Mouse (Mus musculus): ENCODE results near the gene Wwox.

Wwox gene

GRCm38 (mm10) chr8:114885026-114885592 is 445.7 kb downstream of the Wwox start:
- no peak for DNase-seq (ENCODE audit: extremely low spot score, low read depth, low spot score)

GRCm38 (mm10) chr8:114888388-114888787 is 448.9 kb downstream of the Wwox start:
- no peak for DNase-seq (ENCODE audit: extremely low spot score, low read depth, low spot score)

GRCm38 (mm10) chr8:114889578-114890374 is 450.3 kb downstream of the Wwox start:
- DNase-seq (ENCODE audit: extremely low spot score, low read depth, low spot score) = no peak

- no peak for DNase-seq (ENCODE audit: extremely low spot score, low read depth, low spot score)
These were observed 451.0 kb downstream of the Wwox start for GRCm38 (mm10) chr8:114890478-114890877.

- DNase-seq (ENCODE audit: extremely low spot score, low read depth, low spot score) = no peak
These were observed 451.8 kb downstream of the Wwox start for GRCm38 (mm10) chr8:114891252-114891651.

GRCm38 (mm10) chr8:114897432-114897831 is 458.0 kb downstream of the Wwox start:
- no peak for DNase-seq (ENCODE audit: extremely low spot score, low read depth, low spot score)

- no peak for DNase-seq (ENCODE audit: extremely low spot score, low read depth, low spot score)
These were observed 459.7 kb downstream of the Wwox start for GRCm38 (mm10) chr8:114899157-114899556.

- no peak for DNase-seq (ENCODE audit: extremely low spot score, low read depth, low spot score)
These were observed 463.1 kb downstream of the Wwox start for GRCm38 (mm10) chr8:114902584-114902983.

- DNase-seq (ENCODE audit: extremely low spot score, low read depth, low spot score) = no peak
These were observed 468.6 kb downstream of the Wwox start for GRCm38 (mm10) chr8:114908086-114908485.

GRCm38 (mm10) chr8:114908589-114908988 is 469.1 kb downstream of the Wwox start:
- DNase-seq (ENCODE audit: extremely low spot score, low read depth, low spot score) = no peak

- no peak for DNase-seq (ENCODE audit: extremely low spot score, low read depth, low spot score)
These were observed 469.7 kb downstream of the Wwox start for GRCm38 (mm10) chr8:114909146-114909545.

GRCm38 (mm10) chr8:114911031-114911580 is 471.7 kb downstream of the Wwox start:
- DNase-seq (ENCODE audit: extremely low spot score, low read depth, low spot score) = no peak

- DNase-seq (ENCODE audit: extremely low spot score, low read depth, low spot score) = no peak
These were observed 484.2 kb downstream of the Wwox start for GRCm38 (mm10) chr8:114923629-114924028.

GRCm38 (mm10) chr8:114927412-114927811 is 488.0 kb downstream of the Wwox start:
- DNase-seq (ENCODE audit: extremely low spot score, low read depth, low spot score) = no peak

GRCm38 (mm10) chr8:114927917-114928316 is 488.5 kb downstream of the Wwox start:
- DNase-seq (ENCODE audit: extremely low spot score, low read depth, low spot score) = no peak

GRCm38 (mm10) chr8:114929597-114929996 is 490.1 kb downstream of the Wwox start:
- DNase-seq (ENCODE audit: extremely low spot score, low read depth, low spot score) = no peak

GRCm38 (mm10) chr8:114932071-114932630 is 492.7 kb downstream of the Wwox start:
- no peak for DNase-seq (ENCODE audit: extremely low spot score, low read depth, low spot score)

- DNase-seq (ENCODE audit: extremely low spot score, low read depth, low spot score) = peak; percentile 18
These were observed 493.8 kb downstream of the Wwox start for GRCm38 (mm10) chr8:114933248-114933647.

GRCm38 (mm10) chr8:114936887-114937286 is 497.4 kb downstream of the Wwox start:
- no peak for DNase-seq (ENCODE audit: extremely low spot score, low read depth, low spot score)

- DNase-seq (ENCODE audit: extremely low spot score, low read depth, low spot score) = no peak
These were observed 499.9 kb downstream of the Wwox start for GRCm38 (mm10) chr8:114939338-114939737.

GRCm38 (mm10) chr8:114941096-114941495 is 501.6 kb downstream of the Wwox start:
- DNase-seq (ENCODE audit: extremely low spot score, low read depth, low spot score) = no peak

- no peak for DNase-seq (ENCODE audit: extremely low spot score, low read depth, low spot score)
These were observed 502.2 kb downstream of the Wwox start for GRCm38 (mm10) chr8:114941644-114942043.

Measured in hindlimb bud, embryonic 11.5 days (tissue).